11 mouse cellular contexts compared by ENCODE assay signal in the genomic region with DNA sequence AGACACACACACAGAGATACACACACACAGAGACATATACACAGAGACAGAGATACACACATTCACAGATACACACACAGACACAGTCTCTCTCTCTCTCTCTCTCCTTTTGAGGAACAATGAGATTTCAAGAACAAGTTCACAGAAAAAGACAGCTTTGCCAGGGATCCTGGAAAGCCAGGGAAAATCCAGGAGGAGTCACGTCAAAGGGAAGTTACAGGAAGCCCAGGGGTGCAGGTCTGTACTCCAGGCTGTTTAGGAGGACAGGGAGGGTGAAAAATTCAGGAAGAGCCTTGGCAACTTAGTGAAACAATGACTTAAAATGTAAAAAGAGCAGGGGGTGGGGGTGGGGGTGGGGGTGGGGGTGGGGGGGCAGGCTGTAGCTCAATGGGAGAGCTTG. TPM values are rescaled to one million over a fixed set of nuclear protein-coding genes. Genes with fewer than 3 reads are reported as not detected.
DNase-seq lines count a peak whose midpoint lies in the region; ATAC-seq lines count a peak whose summit lies in the region.
"Had no signal": no experiment of that assay in that cellular context is flagged by ENCODE, and none has a peak within 500 bp of the region (broad histone marks: within the 10 kb centered on the region; RNA-seq: fewer than 3 reads in every experiment).

No protein-coding gene starts in this region.

- no peak for ATAC-seq in heart, embryonic 14.5 days (ENCODE audit: insufficient number of reproducible peaks, insufficient read depth, low FRiP score, low read depth)
- no peak for ATAC-seq in liver, embryonic 13.5 days (ENCODE audit: low read depth)
- ATAC-seq in liver, embryonic 12.5 days = no peak
- ATAC-seq in embryonic facial prominence, embryonic 15.5 days (ENCODE audit: insufficient number of reproducible peaks, low FRiP score, low TSS enrichment, low read depth) = no peak

- H3K9me3 ChIP-seq in heart, embryonic 14.5 days (ENCODE audit: control insufficient read depth, low read length) = no peaks in the 10 kb centered on the region
- H3K9me3 ChIP-seq in liver, embryonic 13.5 days (replicated peaks) = no peaks in the 10 kb centered on the region
- no peaks in the 10 kb centered on the region for H3K9me3 ChIP-seq in liver, embryonic 12.5 days (replicated peaks)
- H3K9me3 ChIP-seq in embryonic facial prominence, embryonic 15.5 days (replicated peaks) = no peaks in the 10 kb centered on the region

- H3K4me3 ChIP-seq in heart, embryonic 14.5 days (ENCODE audit: control insufficient read depth in 1 of 2, insufficient read depth in 1 of 2, low read depth in 1 of 2, low read length in 2 of 2) = no peak overlapping the region
- H3K4me3 ChIP-seq in liver, embryonic 13.5 days (replicated peaks) = no peak overlapping the region
- H3K4me3 ChIP-seq in liver, embryonic 12.5 days = no peak overlapping the region
- H3K4me3 ChIP-seq in brown adipose tissue, adult 24 weeks (ENCODE audit: insufficient read depth, low read depth, low read length) = no peak overlapping the region
- no peak overlapping the region for H3K4me3 ChIP-seq in embryonic facial prominence, embryonic 15.5 days (replicated peaks)

- no peak overlapping the region for H3K4me2 ChIP-seq in heart, embryonic 14.5 days (ENCODE audit: low read length)
- H3K4me2 ChIP-seq in liver, embryonic 13.5 days = no peak overlapping the region
- H3K4me2 ChIP-seq in liver, embryonic 12.5 days = no peak overlapping the region
- H3K4me2 ChIP-seq in embryonic facial prominence, embryonic 15.5 days (replicated peaks) = no peak overlapping the region

- 74% methylated on average over 1 of the region's 1 CpGs for WGBS in heart, embryonic 14.5 days
- 77% methylated on average over 1 of the region's 1 CpGs for WGBS in liver, embryonic 13.5 days (ENCODE audit: insufficient replicate concordance)
- WGBS in liver, embryonic 12.5 days (ENCODE audit: insufficient replicate concordance) = 83% methylated on average over 1 of the region's 1 CpGs
- 52% methylated on average over 1 of the region's 1 CpGs for WGBS in embryonic facial prominence, embryonic 15.5 days

- H3K4me1 ChIP-seq in heart, embryonic 14.5 days (ENCODE audit: control insufficient read depth in 2 of 2, insufficient read depth in 2 of 2, low read length in 2 of 2) = peaks cover 48 to 56% of the 10 kb centered on the region in 2 experiments
- H3K4me1 ChIP-seq in liver, embryonic 13.5 days (replicated peaks) = peaks cover 54% of the 10 kb centered on the region
- peaks cover 65% of the 10 kb centered on the region for H3K4me1 ChIP-seq in liver, embryonic 12.5 days
- H3K4me1 ChIP-seq in brown adipose tissue, adult 24 weeks (ENCODE audit: control insufficient read depth, insufficient read depth, insufficient read length, low read length) = peaks cover 30% of the 10 kb centered on the region
- peaks cover 44% of the 10 kb centered on the region for H3K4me1 ChIP-seq in embryonic facial prominence, embryonic 15.5 days

- no peaks in the 10 kb centered on the region for H3K27me3 ChIP-seq in heart, embryonic 14.5 days (ENCODE audit: control insufficient read depth, insufficient read depth, low read length)
- no peaks in the 10 kb centered on the region; the same call in 1 of the 2 replicates for H3K27me3 ChIP-seq in liver, embryonic 13.5 days
- no peaks in the 10 kb centered on the region for H3K27me3 ChIP-seq in liver, embryonic 12.5 days (replicated peaks)
- no peaks in the 10 kb centered on the region for H3K27me3 ChIP-seq in embryonic facial prominence, embryonic 15.5 days
- H3K27me3 ChIP-seq: CH12.LX had no signal

- no peak for DNase-seq in heart, adult 8-10 months (ENCODE audit: low spot score)
- no peak for DNase-seq in liver, embryonic 13.5 days
- DNase-seq in layer of hippocampus, adult 9-10 months (ENCODE audit: low spot score) = no peak
- DNase-seq: cerebellum, adult 8-10 months; gastrocnemius, postnatal 10 days; kidney, postnatal 25 days had no signal

- no peak overlapping the region for H3K9ac ChIP-seq in heart, embryonic 14.5 days (ENCODE audit: low read length)
- no peak overlapping the region for H3K9ac ChIP-seq in liver, embryonic 13.5 days
- H3K9ac ChIP-seq in liver, embryonic 12.5 days = no peak overlapping the region
- no peak overlapping the region for H3K9ac ChIP-seq in embryonic facial prominence, embryonic 15.5 days

- peak overlapping the region; percentile 53 to 56; a peak in 3 of 4 replicates for H3K27ac ChIP-seq in heart, embryonic 14.5 days (replicated peaks in 1 of 2; ENCODE audit: control insufficient read depth in 1 of 2, insufficient read depth in 1 of 2, low read depth in 2 of 2, low read length in 2 of 2)
- 0 out of 2 replicates have a peak overlapping the region, but pooled peaks have one; percentile 6 for H3K27ac ChIP-seq in liver, embryonic 13.5 days
- no peak overlapping the region for H3K27ac ChIP-seq in liver, embryonic 12.5 days
- 0 out of 2 replicates have a peak overlapping the region, but pooled peaks have one; percentile 6 for H3K27ac ChIP-seq in brown adipose tissue, adult 24 weeks (replicated peaks; ENCODE audit: low read depth, low read length)
- H3K27ac ChIP-seq in embryonic facial prominence, embryonic 15.5 days (replicated peaks) = 0 out of 2 replicates have a peak overlapping the region, but pooled peaks have one; percentile 6

- H3K36me3 ChIP-seq in heart, embryonic 14.5 days (ENCODE audit: control insufficient read depth, insufficient read depth, low read length) = no peaks in the 10 kb centered on the region
- no peaks in the 10 kb centered on the region for H3K36me3 ChIP-seq in liver, embryonic 13.5 days
- no peaks in the 10 kb centered on the region for H3K36me3 ChIP-seq in liver, embryonic 12.5 days
- no peaks in the 10 kb centered on the region for H3K36me3 ChIP-seq in embryonic facial prominence, embryonic 15.5 days

RNA-seq across cellular contexts. Expression of a gene that starts 56.5 kb away (rescaled TPM):
- 4.3 and 5.8 TPM in 2 replicates for polyA plus RNA-seq in heart, embryonic 14.5 days (2014; fragmentation: Nextera tagmentation; extraction: Ambion mirVana)
- 1 to 10 TPM; 5.9 to 8.2 (median 6.5) TPM for total RNA-seq in heart, adult 8-10 months (2022)
- polyA plus RNA-seq in liver, embryonic 13.5 days (2015; fragmentation: Nextera tagmentation; extraction: Ambion mirVana) = 1.8 and 2.3 TPM in 2 replicates
- 2.4 and 3.1 TPM in 2 replicates for polyA plus RNA-seq in liver, embryonic 12.5 days (2016; fragmentation: Nextera tagmentation; extraction: Ambion mirVana)
- 4.6 TPM in 2 replicates for polyA plus RNA-seq in brown adipose tissue, adult 24 weeks (2012; ENCODE audit: insufficient read depth, insufficient read length, missing spikeins)
- polyA plus RNA-seq in embryonic facial prominence, embryonic 15.5 days (2015; fragmentation: Nextera tagmentation; extraction: Ambion mirVana) = 5.6 and 5.8 TPM in 2 replicates
